Mouse (Mus musculus) megakaryocyte, embryonic 14.5 days (primary cell): Measurements from ENCODE around the gene Fosl2.

ENCODE experiments used
- FLI1 ChIP-seq: IDR thresholded peaks from 2 replicates; pipeline ENCODE4 v1.6.1; 2012; ENCODE audit warnings: low read length, inconsistent platforms, mixed read lengths
- GATA1 ChIP-seq: IDR thresholded peaks from 3 replicates; pipeline ENCODE4 v1.6.1; 2012; ENCODE audit warnings: mixed read lengths, low read length, inconsistent platforms, borderline replicate concordance

DNA sequence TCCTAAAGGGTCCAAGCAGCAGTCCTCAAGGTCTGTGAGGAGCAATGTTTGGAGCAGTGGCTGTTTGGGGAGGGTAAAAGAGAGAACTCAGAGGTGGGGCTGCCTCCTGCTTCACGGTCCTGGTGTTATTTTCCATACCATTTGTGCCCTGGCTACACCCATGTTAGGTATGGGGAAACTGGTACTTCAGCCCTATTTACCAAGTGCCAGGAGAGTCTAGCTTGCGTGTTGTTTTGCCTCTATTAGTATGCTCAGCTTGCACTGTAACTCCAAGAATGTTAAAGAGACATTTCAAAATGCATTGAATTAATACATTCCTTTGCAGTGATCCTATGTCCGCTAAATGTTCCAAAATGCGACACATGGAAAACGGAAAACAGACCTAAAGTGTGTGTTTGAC is 55.7 kb downstream of the Fosl2 start:
- TF ChIP-seq GATA1 (no peak), FLI1 (no peak)
